Mouse (Mus musculus) heart, postnatal 14 days (tissue): ENCODE data around the gene Tec. TPM values are rescaled to one million over a fixed set of nuclear protein-coding genes. Genes with fewer than 3 reads are reported as not detected.

ENCODE experiments used
- total RNA-seq, 2 experiments: library from RNA; stranded (reverse); gene quantifications; 2 replicates each; pipeline ENCODE4 v1.2.3; 2021

Tec gene
- total RNA-seq, 2 experiments from 2014 or later = 11.0 to 11.9 TPM

Other genes with a start within 250 kb of the Tec start
- under 1 TPM in 1 of 2 experiments, not detected in 1; 0.29 TPM for gene Cnga1, start 224.2 kb downstream of the Tec start, total RNA-seq
- gene Nipal1, start 220.7 kb downstream of the Tec start, total RNA-seq = under 1 TPM in 1 of 2 experiments, not detected in 1; 0.49 TPM
- gene Txk, start 115.7 kb downstream of the Tec start, total RNA-seq = 1 to 10 TPM in 1 of 2 experiments, under 1 TPM in 1; 0.05 to 1.0 TPM
- 100 to 1,000 TPM; 109 to 122 TPM for gene Slain2, start 45.8 kb upstream of the Tec start, total RNA-seq
- gene Gm10135, start 106.2 kb upstream of the Tec start, total RNA-seq = not detected
- gene Slc10a4, start 138.4 kb upstream of the Tec start, total RNA-seq = not detected